Mouse (Mus musculus): ENCODE data around the gene Cabin1.

Cabin1 gene

GRCm38 (mm10) chr10:75766856-75767255, 2.7 kb upstream of the Cabin1 start:
- no peak for DNase-seq

GRCm38 (mm10) chr10:75764519-75765473, 655 bp upstream of the Cabin1 start:
- DNase-seq, result peak; percentile 83

GRCm38 (mm10) chr10:75762413-75762812, 1.7 kb downstream of the Cabin1 start:
- DNase-seq, result no peak

GRCm38 (mm10) chr10:75760311-75760710, 3.8 kb downstream of the Cabin1 start:
- DNase-seq, result no peak

GRCm38 (mm10) chr10:75756719-75757118, 7.4 kb downstream of the Cabin1 start:
- DNase-seq, result no peak

- DNase-seq, result peak; percentile 87
Measured at GRCm38 (mm10) chr10:75744017-75744416, 20.1 kb downstream of the Cabin1 start.

GRCm38 (mm10) chr10:75743369-75743768, 20.8 kb downstream of the Cabin1 start:
- no peak for DNase-seq

GRCm38 (mm10) chr10:75740866-75741265, 23.3 kb downstream of the Cabin1 start:
- no peak for DNase-seq

GRCm38 (mm10) chr10:75725449-75725848, 38.7 kb downstream of the Cabin1 start:
- DNase-seq, result no peak

- peak; percentile 44 for DNase-seq
Measured at GRCm38 (mm10) chr10:75720215-75720614, 43.9 kb downstream of the Cabin1 start.

- no peak for DNase-seq
Measured at GRCm38 (mm10) chr10:75714795-75715194, 49.3 kb downstream of the Cabin1 start.

- DNase-seq, result no peak
Measured at GRCm38 (mm10) chr10:75713026-75713425, 51.1 kb downstream of the Cabin1 start.

- DNase-seq, result no peak
Measured at GRCm38 (mm10) chr10:75710210-75710609, 53.9 kb downstream of the Cabin1 start.

- DNase-seq, result no peak
Measured at GRCm38 (mm10) chr10:75709261-75709660, 54.9 kb downstream of the Cabin1 start.

GRCm38 (mm10) chr10:75708633-75708992, 55.5 kb downstream of the Cabin1 start:
- DNase-seq, result peak; percentile 36

GRCm38 (mm10) chr10:75707901-75708632, 56.1 kb downstream of the Cabin1 start:
- no peak for DNase-seq

- no peak for DNase-seq
Measured at GRCm38 (mm10) chr10:75706632-75707216, 57.4 kb downstream of the Cabin1 start.

GRCm38 (mm10) chr10:75705681-75706400, 58.3 kb downstream of the Cabin1 start:
- no peak for DNase-seq

GRCm38 (mm10) chr10:75704212-75705185, 59.6 kb downstream of the Cabin1 start:
- DNase-seq, result peak; percentile 95

- DNase-seq, result peak; percentile 67
Measured at GRCm38 (mm10) chr10:75703504-75703903, 60.6 kb downstream of the Cabin1 start.

- DNase-seq, result no peak
Measured at GRCm38 (mm10) chr10:75702494-75702893, 61.6 kb downstream of the Cabin1 start.

- no peak for DNase-seq
Measured at GRCm38 (mm10) chr10:75701280-75701679, 62.9 kb downstream of the Cabin1 start.
